Mouse (Mus musculus) intestine, embryonic 16.5 days (tissue): ENCODE data around the gene Ubap1l. TPM values are rescaled to one million over a fixed set of nuclear protein-coding genes. Genes with fewer than 3 reads are reported as not detected.

ENCODE experiments used
- ATAC-seq: fragments of 200-750 bp; cut with Nextera tagmentation; 2 replicates; pipeline ENCODE4 v1.8.0; 2017; ENCODE audit warnings: moderate TSS enrichment, moderate library complexity
- H3K27ac ChIP-seq: fragments of 300-500 bp; sonication (generic); 2 replicates; pipeline ENCODE4 v1.5.1; 2014; ENCODE audit warnings: mild to moderate bottlenecking, low read length
- H3K27me3 ChIP-seq: fragments of 300-500 bp; sonication (generic); replicated peaks from 2 replicates; pipeline ENCODE4 v1.6.1; 2014; ENCODE audit warnings: low read length, control low read depth, mixed read lengths; ENCODE audit not compliant: control insufficient read depth, insufficient read depth
- H3K36me3 ChIP-seq: fragments of 300-500 bp; sonication (generic); 2 replicates; pipeline ENCODE4 v1.6.1; 2014; ENCODE audit warnings: low read length, control low read depth; ENCODE audit not compliant: control insufficient read depth, insufficient read depth
- H3K4me1 ChIP-seq: fragments of 300-500 bp; sonication (generic); 2 replicates; pipeline ENCODE4 v1.6.1; 2014; ENCODE audit warnings: low read length, control low read depth, mixed read lengths; ENCODE audit not compliant: control insufficient read depth, insufficient read depth
- H3K4me2 ChIP-seq: fragments of 300-500 bp; sonication (generic); 2 replicates; pipeline ENCODE4 v1.6.1; 2014; ENCODE audit warnings: low read depth, low read length, control low read depth
- H3K4me3 ChIP-seq: fragments of 300-500 bp; sonication (generic); 2 replicates; pipeline ENCODE4 v1.5.1; 2014; ENCODE audit warnings: mild to moderate bottlenecking, low read length
- H3K9ac ChIP-seq: fragments of 300-500 bp; sonication (generic); 2 replicates; pipeline ENCODE4 v1.6.1; 2014; ENCODE audit warnings: low read depth, low read length
- H3K9me3 ChIP-seq: fragments of 300-500 bp; sonication (generic); 2 replicates; pipeline ENCODE4 v1.6.1; 2016; ENCODE audit warnings: low read length, control low read depth; ENCODE audit not compliant: control insufficient read depth
- WGBS: fragments of 180-500 bp; shearing (Covaris S2); extraction: QIAGEN DNeasy Blood & Tissue Kit; methylation state at CpG from one replicate; pipeline ENCODE4 v1.1.7; 2014; 5-methylcytosine and 5-hydroxymethylcytosine counted together
- polyA plus RNA-seq: library from polyadenylated mRNA; unstranded; fragments of >200 nt; fragmentation: Nextera tagmentation; extraction: Ambion mirVana; gene quantifications from 2 replicates; pipeline ENCODE4 v1.2.1, GENCODE M21; 2015

Gene Ubap1l
- polyA plus RNA-seq, 1 experiment from 2014 or later = 0.16 TPM

DNA sequence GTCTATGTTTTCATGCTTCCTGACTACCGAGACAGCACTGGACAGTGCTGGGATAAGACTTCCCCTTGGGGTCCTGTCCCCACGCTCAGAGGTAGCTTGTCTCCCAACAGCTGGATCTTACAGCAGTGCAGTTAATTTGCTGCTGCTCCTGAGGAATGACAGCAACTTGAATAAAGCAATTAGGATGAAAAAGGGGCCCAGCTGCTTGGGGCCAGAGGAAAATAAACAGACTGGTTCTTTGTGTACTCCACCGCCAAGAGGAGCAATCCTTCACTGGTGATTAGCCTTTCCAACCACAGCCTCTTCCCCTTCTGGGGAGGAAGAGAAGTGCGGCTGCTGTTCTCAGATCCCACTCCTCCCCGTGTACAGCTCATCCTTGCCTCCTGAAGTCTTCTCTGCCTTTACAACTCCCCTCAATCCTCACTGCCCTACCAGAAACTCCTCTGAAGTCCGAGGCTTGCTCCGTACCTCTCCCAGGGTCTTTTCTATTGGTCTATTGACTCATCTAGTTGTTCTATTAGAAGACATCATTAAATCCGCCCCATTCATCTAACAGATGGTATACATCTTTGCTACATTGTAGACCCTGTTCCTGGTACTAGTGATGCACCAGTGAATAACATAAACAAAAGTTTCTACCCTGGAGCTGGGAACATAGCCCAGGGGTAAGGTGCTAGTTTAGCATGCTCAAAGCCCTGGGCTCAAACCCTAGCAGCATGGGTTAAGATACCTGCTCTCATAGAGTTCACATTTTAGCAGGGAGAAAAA, 25.7 kb downstream of the Ubap1l start:
- 27% methylated on average over 8 of the region's 8 CpGs for WGBS
- no peak overlapping the region for H3K4me2 ChIP-seq
- no peaks in the 10 kb centered on the region; the same call in 1 of the 2 replicates for H3K9me3 ChIP-seq
- H3K9ac ChIP-seq = no peak overlapping the region
- no peak overlapping the region for H3K4me3 ChIP-seq
- peak; percentile 49 for ATAC-seq
- no peaks in the 10 kb centered on the region for H3K36me3 ChIP-seq
- no peak overlapping the region for H3K27ac ChIP-seq
- peaks cover 6% of the 10 kb centered on the region; the same call in 1 of the 2 replicates for H3K4me1 ChIP-seq
- H3K27me3 ChIP-seq = peaks cover 47% of the 10 kb centered on the region

- H3K9me3 ChIP-seq = no peaks in the 10 kb centered on the region; the same call in 1 of the 2 replicates
- peaks cover 58% of the 10 kb centered on the region for H3K27me3 ChIP-seq
- WGBS = 15% methylated on average over 93 of the region's 96 CpGs
- peaks cover 17% of the 10 kb centered on the region for H3K4me1 ChIP-seq
- peak overlapping the region; percentile 78 for H3K4me2 ChIP-seq
- H3K9ac ChIP-seq = peak overlapping the region; percentile 66
- ATAC-seq = peak; percentile 52
- no peaks in the 10 kb centered on the region for H3K36me3 ChIP-seq
- peak overlapping the region; percentile 51 for H3K4me3 ChIP-seq
- H3K27ac ChIP-seq = no peak overlapping the region
These were observed 30.1 kb downstream of the Ubap1l start for GRCm38 (mm10) chr9:65390752-65391612.

- H3K9ac ChIP-seq = peak within 1 kb of the TSS; percentile 66
- H3K4me3 ChIP-seq = peak within 1 kb of the TSS; percentile 51
- WGBS = 32% methylated on average over 8 of the region's 8 CpGs
- H3K27ac ChIP-seq = no peak within 1 kb of the TSS
- peaks cover 21% of the 10 kb centered on the region for H3K4me1 ChIP-seq
- no peaks in the 10 kb centered on the region; the same call in 1 of the 2 replicates for H3K9me3 ChIP-seq
- H3K27me3 ChIP-seq = peaks cover 58% of the 10 kb centered on the region
- H3K36me3 ChIP-seq = no peaks in the 10 kb centered on the region
- 0 out of 2 replicates have a peak, but pooled peaks have one; percentile 1 for ATAC-seq
- peak within 1 kb of the TSS; percentile 78 for H3K4me2 ChIP-seq
These were observed 30.7 kb downstream of the Ubap1l start, which contains the start of gene Kbtbd13 for GRCm38 (mm10) chr9:65391613-65391964. Gene Kbtbd13, minus strand, starts transcription at chr9:65391652.

- H3K9ac ChIP-seq = no peak overlapping the region
- peaks cover 56% of the 10 kb centered on the region for H3K27me3 ChIP-seq
- H3K4me1 ChIP-seq = peaks cover 21% of the 10 kb centered on the region
- no peaks in the 10 kb centered on the region; the same call in 1 of the 2 replicates for H3K9me3 ChIP-seq
- H3K4me3 ChIP-seq = no peak overlapping the region
- 0 out of 2 replicates have a peak, but pooled peaks have one; percentile 43 for ATAC-seq
- H3K27ac ChIP-seq = no peak overlapping the region
- no peaks in the 10 kb centered on the region for H3K36me3 ChIP-seq
- 25% methylated on average over 6 of the region's 6 CpGs for whole genome bisulfite sequencing
- no peak overlapping the region for H3K4me2 ChIP-seq
These were observed 32.0 kb downstream of the Ubap1l start for GRCm38 (mm10) chr9:65392638-65393364.

- no peaks in the 10 kb centered on the region; the same call in 1 of the 2 replicates for H3K9me3 ChIP-seq
- H3K9ac ChIP-seq = no peak overlapping the region
- no peak for ATAC-seq
- 40% methylated on average over 2 of the region's 2 CpGs for WGBS
- H3K4me1 ChIP-seq = peaks cover 27% of the 10 kb centered on the region
- H3K4me2 ChIP-seq = no peak overlapping the region
- H3K4me3 ChIP-seq = no peak overlapping the region
- H3K27ac ChIP-seq = no peak overlapping the region
- no peaks in the 10 kb centered on the region for H3K36me3 ChIP-seq
- H3K27me3 ChIP-seq = peaks cover 56% of the 10 kb centered on the region
These were observed 32.8 kb downstream of the Ubap1l start for GRCm38 (mm10) chr9:65393606-65394005.

DNA sequence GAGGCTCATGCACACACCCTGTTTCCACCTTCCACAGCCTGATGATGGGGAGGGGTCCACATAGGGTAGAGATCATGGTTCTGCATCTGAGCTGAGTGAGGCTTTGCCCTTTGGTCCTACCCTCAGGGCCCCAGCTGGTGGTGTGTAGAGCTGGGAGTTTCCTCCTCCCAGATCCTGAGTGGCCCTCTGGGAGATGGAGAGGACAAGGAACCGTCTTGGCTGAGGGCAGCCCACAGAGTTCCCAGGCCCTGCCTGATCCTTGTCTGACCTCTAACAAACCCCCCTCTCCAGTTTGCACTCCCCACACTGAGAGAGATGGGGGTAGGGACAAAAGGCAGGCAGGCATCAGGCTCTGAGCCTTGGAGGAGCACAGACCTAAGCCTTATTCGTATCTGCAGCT, 33.5 kb downstream of the Ubap1l start:
- WGBS = 58% methylated on average over 2 of the region's 2 CpGs
- H3K27me3 ChIP-seq = peaks cover 49% of the 10 kb centered on the region
- ATAC-seq = peak; percentile 40

GRCm38 (mm10) chr9:65398279-65398678, 37.4 kb downstream of the Ubap1l start, which contains the start of gene Rasl12:
Gene Rasl12, plus strand, starts transcription at chr9:65398506.
- Histone ChIP-seq H3K27ac (no peak within 1 kb of the TSS), H3K27me3 (peaks cover 20% of the 10 kb centered on the region), H3K36me3 (no peaks in the 10 kb centered on the region), H3K4me1 (peaks cover 17% of the 10 kb centered on the region), H3K4me3 (peak within 1 kb of the TSS; percentile 58), H3K9me3 (no peaks in the 10 kb centered on the region), H3K4me2 (peak within 1 kb of the TSS; percentile 90), H3K9ac (peak within 1 kb of the TSS; percentile 69)
- peak; percentile 67 for ATAC-seq
- under 1% methylated on average over 24 of the region's 24 CpGs for WGBS

More for the DNA sequence above, 33.5 kb downstream of the Ubap1l start:
- Histone ChIP-seq H3K36me3 (no peaks in the 10 kb centered on the region), H3K9ac (no peak overlapping the region), H3K9me3 (no peaks in the 10 kb centered on the region; the same call in 1 of the 2 replicates), H3K4me2 (no peak overlapping the region), H3K4me1 (peaks cover 27% of the 10 kb centered on the region), H3K4me3 (no peak overlapping the region), H3K27ac (no peak overlapping the region)

- ATAC-seq = no peak
- WGBS = 86% methylated on average over 6 of the region's 6 CpGs
- Histone ChIP-seq H3K4me2 (no peak overlapping the region), H3K27ac (no peak overlapping the region), H3K4me1 (peaks cover 10% of the 10 kb centered on the region), H3K9me3 (no peaks in the 10 kb centered on the region), H3K4me3 (no peak overlapping the region), H3K27me3 (peaks cover 14% of the 10 kb centered on the region), H3K9ac (no peak overlapping the region), H3K36me3 (no peaks in the 10 kb centered on the region)
These were observed 39.1 kb downstream of the Ubap1l start for GRCm38 (mm10) chr9:65399934-65400333.
